Mouse (Mus musculus) kidney, adult 2 months (tissue): Measurements from ENCODE around the gene Postn.

ENCODE experiments used
- CTCF ChIP-seq: fragments of 200-500 bp; conservative IDR thresholded peaks from 2 replicates; pipeline ENCODE4 v1.5.1; 2011; ENCODE audit warnings: low read depth, mild to moderate bottlenecking, control low read depth, low read length, moderate library complexity, mixed read lengths; ENCODE audit not compliant: insufficient read depth, insufficient read length
- POLR2A ChIP-seq: fragments of 200-500 bp; IDR thresholded peaks from one replicate; pipeline ENCODE4 v1.6.1; 2011; ENCODE audit warnings: low read depth, low read length, control low read depth

DNA sequence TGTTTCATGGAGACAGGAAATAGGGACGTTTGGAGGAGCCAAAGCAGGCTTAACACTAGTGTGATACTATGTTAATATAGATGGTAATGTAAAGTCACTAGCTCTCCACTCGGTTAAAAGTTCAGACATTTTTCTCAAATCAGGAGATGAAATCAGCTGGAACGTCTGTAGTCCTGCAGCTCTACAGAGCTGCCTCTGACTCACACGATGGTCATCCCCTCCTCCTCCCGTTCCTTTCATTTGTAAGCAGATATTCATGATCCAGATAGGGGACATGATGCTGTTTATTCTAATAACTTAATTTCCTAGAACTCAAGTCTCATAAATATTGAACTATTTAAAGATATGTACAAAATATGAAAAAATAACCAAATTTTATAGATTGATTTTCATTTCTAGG is 40.8 kb downstream of the Postn start:
- TF ChIP-seq CTCF: no peak
- TF ChIP-seq POLR2A: no peak
